Mouse (Mus musculus): Measurements from ENCODE around the gene Cd72.

Cd72 gene

GRCm38 (mm10) chr4:43454041-43454836 is at the start of gene Cd72:
Gene Cd72, minus strand, starts transcription at chr4:43454628.
- peak; percentile 53 for DNase-seq (ENCODE audit: low read depth, low spot score)

- no peak for DNase-seq (ENCODE audit: low read depth, low spot score)
Measured at GRCm38 (mm10) chr4:43503506-43503905, 49.1 kb upstream of the Cd72 start.

- DNase-seq (ENCODE audit: low read depth, low spot score): no peak
Measured at GRCm38 (mm10) chr4:43503041-43503440, 48.6 kb upstream of the Cd72 start.

- peak; percentile 81 for DNase-seq (ENCODE audit: low read depth, low spot score)
Measured at GRCm38 (mm10) chr4:43499407-43500333, 45.2 kb upstream of the Cd72 start, which contains the start of gene Arhgef39. Gene Arhgef39, minus strand, starts transcription at chr4:43499695.

- DNase-seq (ENCODE audit: low read depth, low spot score): peak; percentile 43
Measured at GRCm38 (mm10) chr4:43498983-43499382, 44.6 kb upstream of the Cd72 start.

- no peak for DNase-seq (ENCODE audit: low read depth, low spot score)
Measured at GRCm38 (mm10) chr4:43497946-43498345, 43.5 kb upstream of the Cd72 start.

GRCm38 (mm10) chr4:43497405-43497804 is 43.0 kb upstream of the Cd72 start:
- no peak for DNase-seq (ENCODE audit: low read depth, low spot score)

GRCm38 (mm10) chr4:43496587-43496986 is 42.2 kb upstream of the Cd72 start:
- no peak for DNase-seq (ENCODE audit: low read depth, low spot score)

- DNase-seq (ENCODE audit: low read depth, low spot score): peak; percentile 39
Measured at GRCm38 (mm10) chr4:43493846-43494240, 39.4 kb upstream of the Cd72 start.

- DNase-seq (ENCODE audit: low read depth, low spot score): peak; percentile 97
Measured at GRCm38 (mm10) chr4:43493186-43493845, 38.9 kb upstream of the Cd72 start.

- peak; percentile 98 for DNase-seq (ENCODE audit: low read depth, low spot score)
Measured at GRCm38 (mm10) chr4:43492821-43493185, 38.4 kb upstream of the Cd72 start, which contains the start of gene Ccdc107. Gene Ccdc107, plus strand, starts transcription at chr4:43492900.

- DNase-seq (ENCODE audit: low read depth, low spot score): peak; percentile 57
Measured at GRCm38 (mm10) chr4:43492101-43492820, 37.8 kb upstream of the Cd72 start.

GRCm38 (mm10) chr4:43490801-43491200 is 36.4 kb upstream of the Cd72 start:
- no peak for DNase-seq (ENCODE audit: low read depth, low spot score)

GRCm38 (mm10) chr4:43489611-43490010 is 35.2 kb upstream of the Cd72 start:
- DNase-seq (ENCODE audit: low read depth, low spot score): no peak

- DNase-seq (ENCODE audit: low read depth, low spot score): peak; percentile 52
Measured at GRCm38 (mm10) chr4:43485666-43486065, 31.2 kb upstream of the Cd72 start.

- peak; percentile 83 for DNase-seq (ENCODE audit: low read depth, low spot score)
Measured at GRCm38 (mm10) chr4:43483535-43484091, 29.2 kb upstream of the Cd72 start, which contains the start of gene Sit1. Gene Sit1, minus strand, starts transcription at chr4:43483734.

GRCm38 (mm10) chr4:43482591-43482990 is 28.2 kb upstream of the Cd72 start:
- peak; percentile 40 for DNase-seq (ENCODE audit: low read depth, low spot score)

GRCm38 (mm10) chr4:43481894-43482456 is 27.5 kb upstream of the Cd72 start:
- peak; percentile 77 for DNase-seq (ENCODE audit: low read depth, low spot score)

- no peak for DNase-seq (ENCODE audit: low read depth, low spot score)
Measured at GRCm38 (mm10) chr4:43480985-43481384, 26.6 kb upstream of the Cd72 start.
